Mouse (Mus musculus): ENCODE measurements around the gene Ddx49. TPM values are rescaled to one million over a fixed set of nuclear protein-coding genes. Genes with fewer than 3 reads are reported as not detected.
A peak's percentile ranks its signal among the peaks of the same experiment; 100 is the strongest.

Ddx49 gene
- polyA plus RNA-seq, 1 experiment, result 45.0 TPM

GRCm38 (mm10) chr8:70343076-70343475, 40.8 kb upstream of the Ddx49 start:
- TF ChIP-seq POLR2A (IDR thresholded peaks at IDR 0.05; ENCODE audit: borderline replicate concordance, insufficient read depth, low read length), result no peak
- DNase-seq, result peak in 1 of 2 experiments; percentile 23
- Histone ChIP-seq H3K4me3 (replicated peaks; ENCODE audit: insufficient read depth, low read depth, low read length) (no peak overlapping the region), H3K27me3 (ENCODE audit: control insufficient read depth, insufficient read depth, low read length) (no peaks in the 10 kb centered on the region), H3K4me1 (ENCODE audit: control insufficient read depth, insufficient read depth, low read length) (peaks cover 68% of the 10 kb centered on the region), H3K27ac (ENCODE audit: insufficient read depth, low read length) (peak overlapping the region; percentile 76)
- WGBS, result 31% methylated on average over 7 of the region's 7 CpGs

DNA sequence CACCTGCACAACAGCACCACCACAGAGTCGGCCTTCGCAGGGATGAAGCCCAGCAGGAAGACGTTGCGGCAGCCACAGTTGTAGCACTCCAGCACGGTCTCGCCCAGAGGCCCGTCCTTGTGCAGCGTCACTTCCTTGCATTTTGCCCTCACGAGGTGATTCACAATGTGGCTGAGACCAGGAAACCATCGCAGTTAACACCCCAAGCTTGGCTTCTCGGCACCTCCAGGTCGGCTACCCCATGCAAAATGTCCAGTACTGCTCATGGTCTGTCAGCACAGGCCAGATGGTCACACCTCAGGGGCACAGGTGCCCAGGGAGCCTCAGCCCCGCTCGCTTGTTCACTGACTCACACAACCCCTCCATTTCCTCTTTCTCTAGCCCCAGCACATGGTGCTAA, 39.7 kb upstream of the Ddx49 start:
- peak; percentile 75 to 88 for DNase-seq
- Histone ChIP-seq H3K4me1 (ENCODE audit: control insufficient read depth, insufficient read depth, low read length) (peaks cover 58% of the 10 kb centered on the region), H3K27me3 (ENCODE audit: control insufficient read depth, insufficient read depth, low read length) (no peaks in the 10 kb centered on the region), H3K27ac (ENCODE audit: insufficient read depth, low read length) (peak overlapping the region; percentile 76), H3K4me3 (replicated peaks; ENCODE audit: insufficient read depth, low read depth, low read length) (no peak overlapping the region)
- TF ChIP-seq CTCF (IDR thresholded peaks at IDR 0.05; ENCODE audit: borderline replicate concordance, insufficient read depth, low read depth, low read length) (no peak), POLR2A (IDR thresholded peaks at IDR 0.05; ENCODE audit: borderline replicate concordance, insufficient read depth, low read length) (no peak)
- 15% methylated on average over 14 of the region's 14 CpGs for WGBS

DNA sequence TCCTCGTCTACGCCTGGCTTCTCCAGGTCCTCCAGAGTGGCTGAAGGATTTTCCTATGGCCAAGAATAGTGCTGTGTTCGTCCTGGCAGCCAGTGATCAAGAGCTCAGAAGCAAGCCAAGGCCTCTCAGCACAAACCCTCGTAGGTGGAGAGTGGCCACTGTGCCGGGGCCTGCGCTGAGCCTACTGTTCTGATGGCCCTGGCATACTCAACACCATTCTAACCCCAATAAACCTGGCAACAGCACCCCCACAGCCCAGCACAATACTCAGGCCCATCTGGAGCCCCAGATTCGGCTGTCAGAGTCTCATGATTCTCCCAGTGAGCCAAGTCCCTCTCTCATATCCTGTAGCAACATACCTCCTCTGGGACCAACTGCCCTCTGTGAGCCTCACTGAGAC, 38.4 kb upstream of the Ddx49 start:
- H3K4me1 ChIP-seq (ENCODE audit: control insufficient read depth, insufficient read depth, low read length), result peaks cover 47% of the 10 kb centered on the region
- peak; percentile 63 to 73 for DNase-seq
- no peaks in the 10 kb centered on the region for H3K27me3 ChIP-seq (ENCODE audit: control insufficient read depth, insufficient read depth, low read length)
- TF ChIP-seq CTCF (IDR thresholded peaks at IDR 0.05; ENCODE audit: borderline replicate concordance, insufficient read depth, low read depth, low read length) (no peak), POLR2A (IDR thresholded peaks at IDR 0.05; ENCODE audit: borderline replicate concordance, insufficient read depth, low read length) (no peak)
- H3K4me3 ChIP-seq (replicated peaks; ENCODE audit: insufficient read depth, low read depth, low read length), result no peak overlapping the region
- 14% methylated on average over 7 of the region's 7 CpGs for WGBS
- peak overlapping the region; percentile 76 for H3K27ac ChIP-seq (ENCODE audit: insufficient read depth, low read length)

DNA sequence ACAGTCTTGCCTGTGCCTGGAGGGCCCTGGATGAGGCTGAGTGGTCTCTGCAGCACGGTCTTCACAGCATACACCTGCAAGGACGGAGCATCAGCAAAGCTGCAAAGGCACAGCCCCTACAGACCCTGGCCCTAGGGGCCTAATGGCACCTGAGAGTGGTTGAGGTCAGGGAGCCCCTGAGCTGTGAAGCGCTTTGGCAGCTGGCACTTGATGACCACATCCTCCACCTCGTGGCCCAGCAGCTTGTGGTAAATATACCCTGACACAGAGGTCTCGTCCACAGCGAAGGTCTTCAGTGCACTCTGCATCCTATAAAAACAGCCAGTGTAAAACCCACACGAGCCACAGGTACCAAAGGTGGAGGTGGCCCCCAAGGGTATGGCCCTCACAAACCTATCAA, 36.6 kb upstream of the Ddx49 start:
- WGBS, result 89% methylated on average over 7 of the region's 7 CpGs
- DNase-seq, result no peak
- Histone ChIP-seq H3K27ac (ENCODE audit: insufficient read depth, low read length) (no peak overlapping the region), H3K27me3 (ENCODE audit: control insufficient read depth, insufficient read depth, low read length) (no peaks in the 10 kb centered on the region), H3K4me1 (ENCODE audit: control insufficient read depth, insufficient read depth, low read length) (peaks cover 40% of the 10 kb centered on the region), H3K4me3 (replicated peaks; ENCODE audit: insufficient read depth, low read depth, low read length) (no peak overlapping the region)
- TF ChIP-seq CTCF (IDR thresholded peaks at IDR 0.05; ENCODE audit: borderline replicate concordance, insufficient read depth, low read depth, low read length) (no peak), POLR2A (IDR thresholded peaks at IDR 0.05; ENCODE audit: borderline replicate concordance, insufficient read depth, low read length) (no peak)

- Histone ChIP-seq H3K27ac (ENCODE audit: insufficient read depth, low read length) (no peak overlapping the region), H3K27me3 (ENCODE audit: control insufficient read depth, insufficient read depth, low read length) (no peaks in the 10 kb centered on the region), H3K4me3 (replicated peaks; ENCODE audit: insufficient read depth, low read depth, low read length) (no peak overlapping the region), H3K4me1 (ENCODE audit: control insufficient read depth, insufficient read depth, low read length) (peaks cover 10% of the 10 kb centered on the region; the same call in 1 of the 2 replicates)
- DNase-seq, result no peak
- 91% methylated on average over 6 of the region's 6 CpGs for WGBS
- no peak for TF ChIP-seq POLR2A (IDR thresholded peaks at IDR 0.05; ENCODE audit: borderline replicate concordance, insufficient read depth, low read length)
Measured at GRCm38 (mm10) chr8:70332878-70333202, 30.6 kb upstream of the Ddx49 start.

DNA sequence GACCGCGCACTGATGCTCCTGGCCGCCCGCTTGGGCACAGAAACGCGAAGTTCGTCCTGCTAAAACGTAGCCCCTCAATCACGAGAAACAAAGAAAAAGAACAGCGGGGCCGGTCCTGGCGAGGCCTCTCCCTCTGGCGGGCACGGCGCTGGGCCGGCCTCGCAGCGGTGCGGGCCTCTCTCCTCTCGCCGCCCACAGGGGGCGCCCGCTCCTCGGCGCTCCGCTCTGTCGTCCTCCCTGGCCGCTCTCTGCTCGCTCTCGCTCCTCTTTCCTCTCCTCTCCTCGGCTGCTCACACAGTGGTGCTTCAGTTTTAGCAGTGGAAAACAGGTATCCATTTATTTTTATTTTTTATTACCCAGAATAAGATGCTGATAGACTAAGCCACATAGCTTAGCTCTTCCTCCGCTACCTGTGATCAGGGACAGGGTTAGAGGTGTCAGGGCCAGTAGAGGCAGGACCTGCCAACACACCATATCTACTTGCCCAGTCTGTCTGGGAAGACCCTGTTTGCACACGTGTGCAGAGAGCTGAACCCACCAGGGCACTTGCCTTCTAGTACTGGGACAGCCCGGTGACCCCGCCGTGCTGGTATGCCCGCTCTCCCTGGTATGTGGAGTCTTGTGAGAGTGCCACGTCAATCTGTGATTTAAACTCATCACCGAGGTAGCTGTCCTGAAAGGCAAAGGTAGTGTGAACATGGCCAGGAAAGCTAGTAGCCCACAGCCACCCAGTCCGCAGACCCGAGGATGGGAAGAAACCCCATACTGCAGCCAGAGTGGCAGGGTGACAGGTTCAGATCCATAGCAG, 30.0 kb upstream of the Ddx49 start:
- Histone ChIP-seq H3K27me3 (ENCODE audit: control insufficient read depth, insufficient read depth, low read length) (no peaks in the 10 kb centered on the region), H3K27ac (ENCODE audit: insufficient read depth, low read length) (no peak overlapping the region), H3K4me1 (ENCODE audit: control insufficient read depth, insufficient read depth, low read length) (peaks cover 10% of the 10 kb centered on the region; the same call in 1 of the 2 replicates), H3K4me3 (replicated peaks; ENCODE audit: insufficient read depth, low read depth, low read length) (peak overlapping the region; percentile 13)
- TF ChIP-seq POLR2A (IDR thresholded peaks at IDR 0.05; ENCODE audit: borderline replicate concordance, insufficient read depth, low read length) (no peak), CTCF (IDR thresholded peaks at IDR 0.05; ENCODE audit: borderline replicate concordance, insufficient read depth, low read depth, low read length) (peak; percentile 74)
- WGBS, result 26% methylated on average over 41 of the region's 41 CpGs
- DNase-seq, result peak; percentile 84 to 88

DNA sequence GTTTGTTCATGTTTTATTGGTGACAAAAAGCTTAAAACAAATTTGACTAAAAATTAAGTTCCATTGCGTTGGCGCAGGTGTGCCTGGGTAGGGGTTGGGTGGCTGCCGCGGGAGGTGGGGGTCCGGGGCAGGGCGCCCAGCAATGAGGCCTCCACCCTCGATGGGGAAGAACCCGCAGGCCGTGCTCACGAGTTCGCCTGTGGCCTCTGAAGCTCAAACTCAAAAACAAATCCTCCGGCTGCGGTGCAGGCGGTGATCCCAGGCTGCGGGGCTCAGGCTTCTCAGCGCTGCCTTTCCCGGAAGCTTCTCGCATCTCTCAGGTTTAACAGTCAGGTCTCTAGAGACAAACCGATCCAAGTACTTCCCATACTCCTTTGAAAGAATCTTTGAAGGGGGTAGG, 29.2 kb upstream of the Ddx49 start:
- DNase-seq, result peak in 1 of 2 experiments; percentile 52
- TF ChIP-seq POLR2A (IDR thresholded peaks at IDR 0.05; ENCODE audit: borderline replicate concordance, insufficient read depth, low read length) (no peak), CTCF (IDR thresholded peaks at IDR 0.05; ENCODE audit: borderline replicate concordance, insufficient read depth, low read depth, low read length) (no peak)
- 71% methylated on average over 19 of the region's 19 CpGs for WGBS
- no peak overlapping the region for H3K27ac ChIP-seq (ENCODE audit: insufficient read depth, low read length)
- H3K4me1 ChIP-seq (ENCODE audit: control insufficient read depth, insufficient read depth, low read length), result peaks cover 10% of the 10 kb centered on the region; the same call in 1 of the 2 replicates
- H3K4me3 ChIP-seq (replicated peaks; ENCODE audit: insufficient read depth, low read depth, low read length), result no peak overlapping the region
- no peaks in the 10 kb centered on the region for H3K27me3 ChIP-seq (ENCODE audit: control insufficient read depth, insufficient read depth, low read length)

GRCm38 (mm10) chr8:70330741-70331364, 28.6 kb upstream of the Ddx49 start:
- H3K27ac ChIP-seq (ENCODE audit: insufficient read depth, low read length), result no peak overlapping the region
- peak; percentile 48 to 69 for DNase-seq
- H3K4me3 ChIP-seq (replicated peaks; ENCODE audit: insufficient read depth, low read depth, low read length), result no peak overlapping the region
- TF ChIP-seq POLR2A (IDR thresholded peaks at IDR 0.05; ENCODE audit: borderline replicate concordance, insufficient read depth, low read length) (no peak), CTCF (IDR thresholded peaks at IDR 0.05; ENCODE audit: borderline replicate concordance, insufficient read depth, low read depth, low read length) (no peak; the same call in 1 of the 2 replicates)
- peaks cover 10% of the 10 kb centered on the region; the same call in 1 of the 2 replicates for H3K4me1 ChIP-seq (ENCODE audit: control insufficient read depth, insufficient read depth, low read length)
- 31% methylated on average over 53 of the region's 53 CpGs for WGBS
- H3K27me3 ChIP-seq (ENCODE audit: control insufficient read depth, insufficient read depth, low read length), result no peaks in the 10 kb centered on the region

Data from cerebellum, adult 2 months (tissue).